Mouse (Mus musculus) testis, adult 2 months (tissue): Measurements from ENCODE around the gene Grk2.

ENCODE experiments used
- CTCF ChIP-seq: fragments of 200-500 bp; IDR thresholded peaks from 2 replicates; pipeline ENCODE4 v1.5.1; 2012; ENCODE audit warnings: low read depth, mild to moderate bottlenecking, inconsistent platforms, low read length, moderate library complexity; ENCODE audit not compliant: control insufficient read depth, insufficient read depth, insufficient replicate concordance
- POLR2A ChIP-seq: fragments of 200-500 bp; IDR thresholded peaks from 2 replicates; pipeline ENCODE4 v1.6.1; 2012; ENCODE audit warnings: low read depth, mild to moderate bottlenecking, inconsistent platforms, low read length, moderate library complexity; ENCODE audit not compliant: control insufficient read depth

- TF ChIP-seq POLR2A (no peak), CTCF (no peak)
Measured at GRCm38 (mm10) chr19:4270187-4270586, 35.8 kb downstream of the Grk2 start.
